Mouse (Mus musculus) cerebellum, adult 11-12 months (tissue): ENCODE measurements around the gene Ndrg2.
"Not testable (repeated sequence)": the region's sequence is repeated elsewhere in the genome, so short reads cannot be mapped to it uniquely, and the experiment has no call there.

Experiments
- DNase-seq: peaks from one replicate; pipeline ENCODE4 v3.0.0; 2022

Gene Ndrg2

GRCm38 (mm10) chr14:51913960-51914762 lies at the start of gene Ndrg2:
TSS of gene Ndrg2 (minus strand) at chr14:51914158.
- DNase-seq, result peak; percentile 79

DNA sequence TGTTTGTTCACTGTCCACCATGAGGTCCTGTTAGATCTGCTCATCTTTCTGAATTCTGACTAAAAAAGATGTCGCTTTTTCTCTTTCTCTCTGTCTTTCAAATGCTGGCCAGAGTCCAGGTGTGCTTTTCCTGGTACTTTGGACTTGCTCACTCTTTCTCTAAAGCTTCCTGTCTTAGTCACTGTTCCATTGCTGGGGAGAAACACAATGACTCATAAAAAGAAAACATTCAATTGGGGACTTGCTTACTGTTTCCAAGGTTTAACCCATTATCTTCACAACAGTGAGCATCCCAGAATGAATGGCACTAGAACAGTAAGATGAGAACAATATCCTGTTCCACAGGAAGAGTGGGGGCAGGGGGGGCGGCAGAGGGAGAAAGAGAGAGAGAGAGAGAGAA lies 46.4 kb upstream of the Ndrg2 start:
- DNase-seq, result no peak

DNA sequence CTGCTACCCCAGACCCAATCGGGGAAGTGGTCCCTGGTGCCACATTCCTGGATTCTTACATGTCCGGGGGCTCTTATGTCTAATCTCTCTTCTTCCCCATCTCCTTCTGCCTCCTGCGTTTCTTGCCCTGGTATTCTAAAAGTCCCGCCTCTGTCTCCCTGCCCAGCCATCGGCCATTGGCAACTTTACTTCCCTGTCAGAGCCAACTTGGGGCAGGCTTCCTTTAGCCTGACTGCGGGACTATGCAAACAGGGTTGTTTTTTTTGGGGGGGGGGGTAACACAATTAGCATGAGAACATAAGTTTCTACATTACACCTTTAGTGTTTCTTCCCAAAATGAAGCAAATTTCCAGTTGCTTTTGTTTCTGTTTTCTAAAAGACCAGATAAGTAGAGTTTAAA lies 29.4 kb upstream of the Ndrg2 start:
- DNase-seq, result no peak

DNA sequence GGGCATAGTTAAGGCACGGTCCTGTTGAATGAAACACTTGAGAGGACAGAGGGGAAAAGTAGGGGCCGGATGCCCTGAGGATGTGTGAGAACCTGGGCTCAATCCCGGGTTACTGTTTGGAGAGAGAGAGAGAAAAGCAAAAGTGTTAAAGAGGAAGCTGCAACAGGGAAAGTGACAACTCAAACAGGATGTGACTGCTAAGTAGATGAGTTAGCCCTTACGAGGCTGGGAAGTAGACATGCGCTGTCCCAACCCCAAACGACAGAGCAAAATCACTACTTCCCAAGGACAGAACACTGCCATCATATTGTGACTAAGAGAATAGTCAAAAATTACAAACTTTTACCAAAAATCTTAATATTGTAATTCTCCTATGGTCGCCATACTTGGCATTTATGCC lies 28.3 kb upstream of the Ndrg2 start:
- DNase-seq, result no peak

DNA sequence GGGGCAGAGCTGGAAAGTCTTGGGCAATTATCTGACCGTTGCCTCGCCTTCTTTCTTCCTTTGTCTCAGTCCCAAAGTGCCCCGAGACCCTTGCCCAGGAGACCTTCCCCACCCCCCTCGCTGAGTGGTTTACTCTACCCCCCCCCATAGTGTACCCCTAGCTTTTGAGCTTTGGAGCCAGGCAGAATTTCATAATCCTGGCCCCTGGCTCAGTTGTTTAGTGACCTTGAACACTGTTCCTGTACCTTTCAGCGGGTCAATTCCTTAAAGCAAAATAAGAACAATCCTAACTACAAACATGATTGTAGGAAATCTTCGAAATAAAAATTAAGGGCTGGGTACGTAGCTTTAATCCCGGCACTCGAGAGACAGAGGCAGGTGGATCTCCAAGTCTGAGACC lies 27.6 kb upstream of the Ndrg2 start:
- no peak for DNase-seq

- no peak for DNase-seq
These were observed 27.1 kb upstream of the Ndrg2 start for GRCm38 (mm10) chr14:51940944-51941560.

GRCm38 (mm10) chr14:51939005-51939404 lies 25.0 kb upstream of the Ndrg2 start:
- DNase-seq, result no peak

- no peak for DNase-seq
These were observed 18.4 kb upstream of the Ndrg2 start for GRCm38 (mm10) chr14:51932092-51933020.

DNA sequence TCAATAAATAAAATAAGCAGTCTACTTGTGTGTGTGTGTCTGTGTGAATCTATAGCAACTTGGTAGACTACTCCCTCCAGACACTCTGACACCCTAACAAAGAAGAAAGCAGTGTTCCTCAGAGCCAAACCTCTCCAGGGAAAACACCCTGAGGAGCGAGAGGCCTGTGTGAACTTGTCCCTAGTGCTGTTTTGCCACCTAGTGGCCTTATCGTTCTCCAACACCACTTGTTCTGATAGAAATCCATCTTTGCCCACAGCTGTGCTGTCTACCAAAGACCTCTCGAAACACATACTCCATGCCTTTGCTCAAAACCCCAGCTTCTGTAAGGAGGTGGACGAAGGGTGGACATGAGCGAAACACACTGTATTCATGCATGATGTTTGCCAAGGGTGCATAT lies 16.9 kb upstream of the Ndrg2 start:
- peak; percentile 28 for DNase-seq

GRCm38 (mm10) chr14:51929968-51930367 lies 16.0 kb upstream of the Ndrg2 start:
- DNase-seq, result no peak

- DNase-seq, result no peak
These were observed 15.5 kb upstream of the Ndrg2 start for GRCm38 (mm10) chr14:51929309-51929943.

- not testable (repeated sequence) for DNase-seq
These were observed 13.0 kb upstream of the Ndrg2 start for GRCm38 (mm10) chr14:51926930-51927329.

DNA sequence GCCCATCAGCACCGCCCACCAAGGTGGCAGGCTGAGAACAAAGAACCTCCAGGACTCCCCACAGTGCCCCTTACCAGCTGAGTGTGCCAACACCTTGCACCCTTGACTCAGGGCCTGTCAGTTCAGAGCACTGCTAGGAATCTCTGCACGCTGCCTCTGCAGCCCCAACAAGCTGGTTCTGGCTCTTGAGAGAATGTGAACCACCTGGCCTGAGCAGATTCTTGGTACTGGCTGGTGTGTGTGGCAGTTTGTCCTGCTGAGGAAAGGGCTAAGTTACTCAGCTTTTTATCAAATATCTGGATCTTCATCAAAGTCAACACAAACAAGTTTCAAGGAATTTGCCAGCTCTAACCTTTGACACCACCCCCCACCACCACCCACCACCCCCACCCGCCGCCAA lies 9.5 kb upstream of the Ndrg2 start:
- DNase-seq, result no peak

GRCm38 (mm10) chr14:51922910-51923309 lies 9.0 kb upstream of the Ndrg2 start:
- no peak for DNase-seq

- no peak for DNase-seq
These were observed 8.6 kb upstream of the Ndrg2 start, which contains the start of gene Rnase13 for GRCm38 (mm10) chr14:51922571-51922865. TSS of gene Rnase13 (minus strand) at chr14:51922773.

DNA sequence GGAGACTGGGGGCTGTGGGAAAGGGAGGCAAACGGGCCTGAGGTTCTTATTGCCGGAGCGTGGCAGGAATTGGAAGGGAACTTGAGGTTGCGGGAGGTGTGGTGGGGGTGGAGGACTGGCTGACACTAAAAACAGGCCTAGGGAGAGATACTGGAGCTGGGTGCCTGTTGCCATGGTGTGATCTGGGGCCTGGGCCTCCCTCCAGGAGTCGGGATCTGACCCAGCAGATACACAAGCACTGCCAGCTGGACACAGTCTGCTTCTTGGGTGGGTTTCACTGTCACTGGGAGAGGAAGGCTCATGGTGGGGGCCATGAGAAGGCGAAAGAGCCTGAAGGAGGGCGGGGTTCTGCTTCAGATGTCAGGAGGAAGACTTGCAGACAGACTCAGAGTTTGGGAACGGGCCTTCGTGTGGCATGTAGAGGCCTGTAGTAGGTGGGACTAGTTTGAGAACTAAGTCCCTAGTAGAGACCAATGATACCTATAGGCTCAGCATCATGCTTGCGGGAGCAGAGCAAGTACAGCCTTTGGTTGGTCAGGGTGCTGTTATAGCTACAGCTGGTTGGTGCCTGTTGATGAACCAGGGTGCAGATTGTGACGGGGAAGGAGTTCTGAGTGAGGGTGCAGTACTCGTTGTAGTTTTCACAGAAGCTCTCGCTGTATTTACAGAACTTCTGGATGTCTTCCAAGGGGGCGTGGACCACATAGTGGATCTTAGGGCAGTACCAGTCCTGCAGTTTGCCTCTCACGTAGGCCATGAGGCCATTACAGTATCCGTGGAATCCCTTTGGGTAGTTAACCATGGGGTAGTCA lies 8.0 kb upstream of the Ndrg2 start:
- DNase-seq, result peak; percentile 44

DNA sequence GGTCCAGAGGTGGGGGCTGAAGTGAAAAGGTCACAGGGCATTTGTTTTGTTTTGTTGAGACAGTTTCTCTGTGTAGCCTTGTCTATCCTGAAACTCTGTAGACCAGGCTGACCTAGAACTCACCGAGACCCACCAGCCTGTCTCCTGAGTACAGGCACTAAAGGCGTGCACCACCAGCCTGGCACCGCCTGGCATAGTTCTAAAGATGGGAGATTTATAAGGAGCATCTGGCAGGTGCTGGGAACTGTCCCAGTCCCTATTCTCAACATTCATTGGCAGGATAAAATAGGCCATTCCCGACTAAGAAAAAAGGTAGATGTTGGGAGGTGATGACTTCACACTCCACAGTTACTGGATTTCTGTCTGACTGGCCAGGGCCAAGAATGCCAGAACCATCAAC lies 5.0 kb upstream of the Ndrg2 start:
- DNase-seq, result no peak

GRCm38 (mm10) chr14:51918125-51918524 lies 4.2 kb upstream of the Ndrg2 start, which contains the start of gene Tppp2:
TSS of gene Tppp2 (plus strand) at chr14:51918425.
- DNase-seq, result no peak

DNA sequence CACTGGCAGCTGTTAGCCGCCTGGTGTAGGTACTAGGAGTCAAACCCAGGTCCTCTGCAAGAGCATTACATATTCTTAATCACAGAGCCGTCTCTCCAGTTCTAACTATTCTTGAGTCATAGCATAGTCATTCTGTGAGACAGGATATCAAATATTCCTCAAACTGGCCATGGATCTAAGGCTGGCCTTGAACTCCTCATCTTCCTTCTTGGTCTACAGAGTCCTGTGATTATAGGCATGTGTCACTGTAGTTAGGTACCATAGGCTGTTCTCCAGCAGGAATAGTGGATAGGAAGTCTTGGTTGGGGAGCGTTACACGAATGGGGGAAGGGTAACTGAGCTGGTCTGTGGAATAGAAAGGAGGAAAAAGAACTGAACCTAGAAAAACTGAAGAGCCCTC lies 2.6 kb upstream of the Ndrg2 start:
- no peak for DNase-seq

DNA sequence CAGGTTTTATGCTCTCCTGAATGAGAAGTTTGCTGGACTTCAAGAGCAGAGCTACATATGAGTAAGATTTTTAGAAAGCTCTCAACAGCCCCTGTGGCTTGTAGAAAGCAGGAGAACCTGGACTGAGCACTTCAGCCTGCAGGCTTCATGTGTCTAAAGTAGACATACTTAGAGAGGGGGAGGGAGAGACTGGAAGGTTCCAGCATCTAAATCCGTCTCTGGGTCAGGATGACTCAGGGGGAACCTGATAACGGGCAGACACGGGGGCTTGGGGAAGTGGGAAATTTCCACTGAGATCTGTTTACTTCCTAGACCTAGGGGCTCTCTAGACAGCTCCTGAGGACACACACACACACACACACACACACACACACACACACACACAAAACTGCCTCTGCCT lies 1.1 kb upstream of the Ndrg2 start:
- DNase-seq, result no peak

GRCm38 (mm10) chr14:51913062-51913959 lies 647 bp downstream of the Ndrg2 start:
- peak; percentile 78 for DNase-seq
